Comparison of ENCODE assay signal across 12 mouse cellular contexts in genomic region chr3:130796531-130796930, GRCm38 (mm10).
DNase-seq lines count a peak whose midpoint lies in the region; ATAC-seq lines count a peak whose summit lies in the region.
"Had no signal": no experiment of that assay in that cellular context is flagged by ENCODE, and none has a peak within 500 bp of the region (broad histone marks: within the 10 kb centered on the region; RNA-seq: fewer than 3 reads in every experiment).

No protein-coding gene starts in this region.

- ATAC-seq in inflammation-experienced regulatory T-cells, adult 6 months: peak; percentile 87
- ATAC-seq in megakaryocyte-erythroid progenitor cell, adult 5-6 weeks (replicated peaks; ENCODE audit: low FRiP score, low TSS enrichment, poor library complexity, severe bottlenecking): peak; percentile 98
- ATAC-seq: forebrain, embryonic 13.5 days had no signal

- intact Hi-C loops in left cerebral cortex, postnatal 14 days (cut with DNase I): no loop called here

- peak; percentile 10 for DNase-seq in lung, postnatal 36 days
- no peak for DNase-seq in lung, postnatal 4 days
- peak; percentile 43 for DNase-seq in thymus, postnatal 4 days
- DNase-seq in layer of hippocampus, adult 8-10 months (ENCODE audit: low spot score in 2 of 2): no peak
- no peak for DNase-seq in left cerebral cortex, postnatal 14 days (ENCODE audit: low spot score in 2 of 2)
- no peak for DNase-seq in embryo, embryonic 11 days
- DNase-seq: gastrocnemius, postnatal 14 days; heart, postnatal 4 days; kidney, postnatal 25 days had no signal

Comparison
In these comparisons a context has a peak if more than half of its experiments do, and no peak if none do; other contexts are left out.
1. DNase-seq: peak in lung, postnatal 36 days (single experiment) and thymus, postnatal 4 days (single experiment); none in lung, postnatal 4 days (0 of 2), layer of hippocampus, adult 8-10 months (0 of 2), left cerebral cortex, postnatal 14 days (0 of 2) and embryo, embryonic 11 days (single experiment).